Mouse (Mus musculus): ENCODE measurements around the gene Plvap.

GRCm38 (mm10) chr8:71451777-71452176, 59.8 kb downstream of the Plvap start:
- TF ChIP-seq CTCF (IDR thresholded peaks at IDR 0.05; ENCODE audit: low read depth, low read length) (no peak), GATA1 (IDR thresholded peaks at IDR 0.05; ENCODE audit: borderline replicate concordance, low read length) (no peak), TAL1 (conservative IDR thresholded peaks at IDR 0.05; ENCODE audit: low read depth, low read length) (no peak), POLR2AphosphoS5 (IDR thresholded peaks at IDR 0.05; ENCODE audit: insufficient replicate concordance, low read depth, low read length) (no peak), GATA2 (IDR thresholded peaks at IDR 0.05; ENCODE audit: borderline replicate concordance, low read depth, low read length) (no peak)

All from G1E (cell line).